Mouse (Mus musculus): Measurements from ENCODE around the gene Nlrp4e.
"Not testable (repeated sequence)": the region's sequence is repeated elsewhere in the genome, so short reads cannot be mapped to it uniquely, and the experiment has no call there.

The Nlrp4e gene

GRCm38 (mm10) chr7:23300892-23301291 is at the start of gene Nlrp4e:
Gene Nlrp4e (plus strand): TSS chr7:23301192.
- DNase-seq (ENCODE audit: low spot score), result not testable (repeated sequence)

GRCm38 (mm10) chr7:23251582-23251981 is 49.4 kb upstream of the Nlrp4e start, which contains the start of gene Vmn1r166:
Gene Vmn1r166 (minus strand): TSS chr7:23251682.
- DNase-seq (ENCODE audit: low spot score), result not testable (repeated sequence)

- DNase-seq (ENCODE audit: low spot score), result not testable (repeated sequence)
Measured at GRCm38 (mm10) chr7:23278800-23279199, 22.2 kb upstream of the Nlrp4e start, which contains the start of gene Gm6902. Gene Gm6902 (minus strand): TSS chr7:23278900.

GRCm38 (mm10) chr7:23358311-23358710 is 57.3 kb downstream of the Nlrp4e start:
- DNase-seq (ENCODE audit: low spot score), result not testable (repeated sequence)

- DNase-seq (ENCODE audit: low spot score), result no peak
Measured at GRCm38 (mm10) chr7:23385589-23385988, 84.6 kb downstream of the Nlrp4e start, which contains the start of gene Nlrp5. Gene Nlrp5 (plus strand): TSS chr7:23385889.
